Mouse (Mus musculus): ENCODE results near the gene Stard8. TPM values are rescaled to one million over a fixed set of nuclear protein-coding genes. Genes with fewer than 3 reads are reported as not detected.
"Not testable (repeated sequence)": the region's sequence is repeated elsewhere in the genome, so short reads cannot be mapped to it uniquely, and the experiment has no call there.

Stard8 gene
- total RNA-seq, 2 experiments from 2014 or later, result 8.6 to 8.9 TPM

GRCm38 (mm10) chrX:99046360-99047055 lies 43.5 kb downstream of the Stard8 start:
- no peak for DNase-seq (ENCODE audit: low spot score in 2 of 2)

GRCm38 (mm10) chrX:99048111-99048510 lies 45.1 kb downstream of the Stard8 start:
- no peak for DNase-seq (ENCODE audit: low spot score in 2 of 2)

- no peak for DNase-seq (ENCODE audit: low spot score in 2 of 2)
These were observed 46.2 kb downstream of the Stard8 start for GRCm38 (mm10) chrX:99049247-99049646.

- no peak for DNase-seq (ENCODE audit: low spot score in 2 of 2)
These were observed 47.9 kb downstream of the Stard8 start for GRCm38 (mm10) chrX:99050736-99051481.

GRCm38 (mm10) chrX:99052255-99052654 lies 49.2 kb downstream of the Stard8 start:
- no peak for DNase-seq (ENCODE audit: low spot score in 2 of 2)

- no peak for DNase-seq (ENCODE audit: low spot score in 2 of 2)
These were observed 51.5 kb downstream of the Stard8 start for GRCm38 (mm10) chrX:99054512-99054911.

GRCm38 (mm10) chrX:99057772-99058440 lies 54.9 kb downstream of the Stard8 start:
- DNase-seq (ENCODE audit: low spot score in 2 of 2), result no peak

- DNase-seq (ENCODE audit: low spot score in 2 of 2), result no peak
These were observed 56.1 kb downstream of the Stard8 start for GRCm38 (mm10) chrX:99059119-99059518.

- DNase-seq (ENCODE audit: low spot score in 2 of 2), result no peak
These were observed 62.5 kb downstream of the Stard8 start for GRCm38 (mm10) chrX:99065582-99065981.

- DNase-seq (ENCODE audit: low spot score in 2 of 2), result no peak
These were observed 63.5 kb downstream of the Stard8 start for GRCm38 (mm10) chrX:99066550-99066949.

GRCm38 (mm10) chrX:99067232-99067631 lies 64.2 kb downstream of the Stard8 start:
- DNase-seq (ENCODE audit: low spot score in 2 of 2), result no peak

- DNase-seq (ENCODE audit: low spot score in 2 of 2), result no peak
These were observed 64.7 kb downstream of the Stard8 start for GRCm38 (mm10) chrX:99067671-99068151.

GRCm38 (mm10) chrX:99071188-99071587 lies 68.1 kb downstream of the Stard8 start:
- no peak for DNase-seq (ENCODE audit: low spot score in 2 of 2)

GRCm38 (mm10) chrX:99072596-99072995 lies 69.5 kb downstream of the Stard8 start:
- no peak for DNase-seq (ENCODE audit: low spot score in 2 of 2)

GRCm38 (mm10) chrX:99075111-99075510 lies 72.1 kb downstream of the Stard8 start:
- no peak for DNase-seq (ENCODE audit: low spot score in 2 of 2)

GRCm38 (mm10) chrX:99076460-99076859 lies 73.4 kb downstream of the Stard8 start:
- DNase-seq (ENCODE audit: low spot score in 2 of 2), result no peak

- DNase-seq (ENCODE audit: low spot score in 2 of 2), result not testable (repeated sequence)
These were observed 75.4 kb downstream of the Stard8 start for GRCm38 (mm10) chrX:99078374-99078892.

- DNase-seq (ENCODE audit: low spot score in 2 of 2), result no peak
These were observed 89.7 kb downstream of the Stard8 start for GRCm38 (mm10) chrX:99092704-99093103.

- DNase-seq (ENCODE audit: low spot score in 2 of 2), result not testable (repeated sequence)
These were observed 108.2 kb downstream of the Stard8 start for GRCm38 (mm10) chrX:99111088-99111724.

GRCm38 (mm10) chrX:99119510-99119909 lies 116.5 kb downstream of the Stard8 start:
- DNase-seq (ENCODE audit: low spot score in 2 of 2), result no peak

Measured in layer of hippocampus, postnatal 10 days (tissue).